ENCODE assay signal across 8 mouse cellular contexts in genomic region chr17:25732082-25732481, GRCm38 (mm10). TPM values are rescaled to one million over a fixed set of nuclear protein-coding genes. Genes with fewer than 3 reads are reported as not detected.
DNase-seq lines count a peak whose midpoint lies in the region; TF ChIP-seq lines count a peak whose summit lies in the region.
"Had no signal": no experiment of that assay in that cellular context is flagged by ENCODE, and none has a peak within 500 bp of the region (broad histone marks: within the 10 kb centered on the region; RNA-seq: fewer than 3 reads in every experiment).

No protein-coding gene starts in this region.

- H3K79me3 ChIP-seq in C2C12 (ENCODE audit: low read depth) = peaks cover 3% of the 10 kb centered on the region

- no peak overlapping the region for H3K9ac ChIP-seq in MEL (ENCODE audit: control insufficient read depth, low read depth, low read length, poor library complexity, severe bottlenecking)

- H3K9me3 ChIP-seq in MEL (replicated peaks; ENCODE audit: insufficient read depth, low read length) = no peaks in the 10 kb centered on the region

- 16% methylated on average over 2 of the region's 2 CpGs for WGBS in small intestine, adult 2 months

- H3K4me1 ChIP-seq in MEL (ENCODE audit: control insufficient read depth in 1 of 2, insufficient read depth in 2 of 2, low read length in 2 of 2) = peaks cover 0 to 9% of the 10 kb centered on the region in 2 experiments; a peak in 2 of 4 replicates
- peaks cover 8% of the 10 kb centered on the region for H3K4me1 ChIP-seq in small intestine, adult 2 months (ENCODE audit: control insufficient read depth, insufficient read depth, insufficient read length, low read length)

- peaks cover 3% of the 10 kb centered on the region for H3K27me3 ChIP-seq in C2C12 (ENCODE audit: control insufficient read depth, insufficient read depth, insufficient read length)
- H3K27me3 ChIP-seq in MEL (ENCODE audit: control insufficient read depth in 1 of 2, insufficient read depth in 2 of 2, low read length in 2 of 2) = no peaks in the 10 kb centered on the region
- no peaks in the 10 kb centered on the region for H3K27me3 ChIP-seq in small intestine, adult 2 months (ENCODE audit: control insufficient read depth, insufficient read depth, low read length)

- H3K36me3 ChIP-seq in C2C12 (ENCODE audit: control insufficient read depth, insufficient read depth) (no peaks in the 10 kb centered on the region), MEL (ENCODE audit: control insufficient read depth in 1 of 2, insufficient read depth in 2 of 2, low read length in 2 of 2) (no peaks in the 10 kb centered on the region)
- no peaks in the 10 kb centered on the region for H3K36me3 ChIP-seq in small intestine, adult 2 months (ENCODE audit: control insufficient read depth, insufficient read depth, low read length)

- TF ChIP-seq EP300 in MEL (IDR thresholded peaks at IDR 0.05; ENCODE audit: low read depth in 1 of 2, low read length in 2 of 2) = no peak

- TF ChIP-seq CTCF in C2C12 (IDR thresholded peaks at IDR 0.05; ENCODE audit: control insufficient read depth, insufficient read depth, insufficient read length) (peak; percentile 81), MEL (IDR thresholded peaks at IDR 0.05 in 2 of 3, conservative IDR thresholded peaks at IDR 0.05 in 1 of 3; ENCODE audit: control insufficient read depth in 1 of 3, insufficient read depth in 1 of 3, low read depth in 2 of 3, low read length in 3 of 3, poor library complexity in 1 of 3, severe bottlenecking in 1 of 3) (peak; percentile 87 to 90 (median 87))
- peak; percentile 100 for TF ChIP-seq CTCF in layer of hippocampus, adult 2 months (conservative IDR thresholded peaks at IDR 0.05)
- TF ChIP-seq CTCF in small intestine, adult 2 months (IDR thresholded peaks at IDR 0.05; ENCODE audit: extremely low read depth, insufficient read length, insufficient replicate concordance, low read depth, low read length) = peak; percentile 91

- peak; percentile 89 for DNase-seq in MEL (ENCODE audit: low read depth, low spot score)
- DNase-seq in cerebellum, adult 9-10 months = peak; percentile 87
- DNase-seq in gastrocnemius, postnatal 14 days = peak; percentile 78
- peak; percentile 82 to 93 for DNase-seq in layer of hippocampus, adult 2 months (ENCODE audit: low spot score in 2 of 2)
- peak; percentile 78 for DNase-seq in lung, postnatal 25 days (ENCODE audit: low spot score)

- H3K27ac ChIP-seq in MEL (ENCODE audit: control insufficient read depth, low read depth, low read length) = no peak overlapping the region
- peak overlapping the region; percentile 37; the same call in 1 of the 2 replicates for H3K27ac ChIP-seq in layer of hippocampus, adult 2 months
- H3K27ac ChIP-seq in small intestine, adult 2 months (ENCODE audit: insufficient read depth, low read depth, low read length) = no peak overlapping the region
- H3K27ac ChIP-seq: macrophage had no signal

- H3K79me2 ChIP-seq in C2C12 (ENCODE audit: control insufficient read depth, insufficient read depth) (peaks cover 18% of the 10 kb centered on the region), MEL (ENCODE audit: control insufficient read depth, insufficient read depth, low read length, poor library complexity) (peaks cover 3% of the 10 kb centered on the region)

- no peak overlapping the region for H3ac ChIP-seq in C2C12 (ENCODE audit: control insufficient read depth, insufficient read length, low read depth)

- 0 out of 4 replicates have a peak, but pooled peaks of 1 of the 2 experiments have one; percentile 17 for TF ChIP-seq POLR2A in MEL (IDR thresholded peaks at IDR 0.05; ENCODE audit: control insufficient read depth in 1 of 2, insufficient read depth in 1 of 2, low read depth in 1 of 2, low read length in 2 of 2, poor library complexity in 1 of 2)
- TF ChIP-seq POLR2A in small intestine, adult 2 months (IDR thresholded peaks at IDR 0.05; ENCODE audit: low read depth, low read length) = no peak; the same call in 1 of the 2 replicates

- peak; percentile 54 for TF ChIP-seq RAD21 in MEL (IDR thresholded peaks at IDR 0.05; ENCODE audit: low read depth, low read length)

- intact Hi-C loops in gastrocnemius, postnatal 14 days (cut with DNase I; ENCODE audit: low total_unique reads) = loop anchor here (5.0 kb wide), 1 partner anchor 65 kb away; the partner anchor contains the start of genes AC134908.4 and Metrn

- H3K4me3 ChIP-seq in C2C12 (ENCODE audit: insufficient read depth, poor library complexity, severe bottlenecking) (no peak overlapping the region), MEL (ENCODE audit: control insufficient read depth in 1 of 2, insufficient read depth in 1 of 2, low read depth in 2 of 2, low read length in 2 of 2) (no peak overlapping the region)
- H3K4me3 ChIP-seq in layer of hippocampus, adult 2 months = no peak overlapping the region
- H3K4me3 ChIP-seq in small intestine, adult 2 months (ENCODE audit: low read depth, low read length) = no peak overlapping the region

TF ChIP-seq in C2C12, 6 proteins besides CTCF, POLR2A, EP300 and RAD21:
- TF ChIP-seq MYOG (IDR thresholded peaks at IDR 0.05; ENCODE audit: control insufficient read depth, extremely low read depth, insufficient read length) = no peak
- no peak for TF ChIP-seq MYOD1 (IDR thresholded peaks at IDR 0.05; ENCODE audit: control insufficient read depth, insufficient read length, low read depth)
- TF ChIP-seq FOSL1 (IDR thresholded peaks at IDR 0.05; ENCODE audit: insufficient read depth, low read length, poor library complexity, severe bottlenecking) = no peak
- TF ChIP-seq CEBPB (IDR thresholded peaks at IDR 0.05; ENCODE audit: low read depth) = no peak
- no peak for TF ChIP-seq MAX (IDR thresholded peaks at IDR 0.05)
- TF ChIP-seq USF1 (IDR thresholded peaks at IDR 0.05; ENCODE audit: low read depth) = no peak
TF ChIP-seq in C2C12: peak in this region for 0.

TF ChIP-seq in MEL, 35 proteins besides CTCF, POLR2A, EP300 and RAD21 (continues in another document):
- TF ChIP-seq MEF2A (IDR thresholded peaks at IDR 0.05; ENCODE audit: extremely low read depth, insufficient replicate concordance, low read depth, low read length, poor library complexity, severe bottlenecking) (no peak), GATA1 (IDR thresholded peaks at IDR 0.05; ENCODE audit: low read depth, low read length) (no peak), USF1 (IDR thresholded peaks at IDR 0.05; ENCODE audit: low read depth, low read length) (no peak), MYC (IDR thresholded peaks at IDR 0.05; ENCODE audit: low read depth, low read length) (no peak), KAT2A (conservative IDR thresholded peaks at IDR 0.05; ENCODE audit: low read depth, low read length) (no peak), ZNF384 (IDR thresholded peaks at IDR 0.05; ENCODE audit: low read depth, low read length) (no peak), MAX (IDR thresholded peaks at IDR 0.05; ENCODE audit: low read length) (no peak), SMC3 (IDR thresholded peaks at IDR 0.05; ENCODE audit: low read depth, low read length) (peak; percentile 87), MYB (IDR thresholded peaks at IDR 0.05; ENCODE audit: low read depth, low read length) (no peak), GABPA (IDR thresholded peaks at IDR 0.05; ENCODE audit: low read depth, low read length) (no peak), ZC3H11A (IDR thresholded peaks at IDR 0.05; ENCODE audit: low read depth, low read length) (peak; percentile 40; the same call in 1 of the 2 replicates), ZMIZ1 (IDR thresholded peaks at IDR 0.05; ENCODE audit: low read depth, low read length) (no peak), JUND (IDR thresholded peaks at IDR 0.05; ENCODE audit: low read depth, low read length) (no peak), ZKSCAN1 (IDR thresholded peaks at IDR 0.05; ENCODE audit: low read depth, low read length) (no peak), HCFC1 (IDR thresholded peaks at IDR 0.05; ENCODE audit: low read depth, low read length) (no peak)

RNA-seq across cellular contexts. Expression of gene Mslnl, which starts 3.8 kb away (rescaled TPM):
- polyA plus RNA-seq in C2C12 (2012; fragmentation: generic; extraction: Trizol) = not detected
- total RNA-seq in MEL (2012; rRNA removed) = 0.08 TPM in 1 of 2 replicates, not detected in the other
- under 1 TPM in 1 of 2 experiments, not detected in 1; 0.08 TPM for polyA plus RNA-seq in MEL (2012; ENCODE audit: insufficient read depth in 1 of 2, insufficient read length in 2 of 2, low read depth in 1 of 2, low replicate concordance in 2 of 2, missing spikeins in 1 of 2)
- not detected for total RNA-seq in gastrocnemius, postnatal 14 days (2021)
- total RNA-seq in layer of hippocampus, adult 2 months (2021) = not detected
- polyA plus RNA-seq in small intestine, adult 2 months (2012; rRNA removed) = 0.16 and 0.20 TPM in 2 replicates
- polyA plus RNA-seq: macrophage had no signal

RNA-seq across cellular contexts. Expression of gene Rpusd1, which starts 4.6 kb away (rescaled TPM):
- polyA plus RNA-seq in C2C12 (2012; fragmentation: generic; extraction: Trizol) = 20.7 TPM
- total RNA-seq in MEL (2012; rRNA removed) = 7.3 and 8.2 TPM in 2 replicates
- polyA plus RNA-seq in MEL (2012; ENCODE audit: insufficient read depth in 1 of 2, insufficient read length in 2 of 2, low read depth in 1 of 2, low replicate concordance in 2 of 2, missing spikeins in 1 of 2) = 10 to 100 TPM in 1 of 2 experiments, not detected in 1; 23.9 TPM
- 1 to 10 TPM; 3.4 to 3.8 TPM for total RNA-seq in gastrocnemius, postnatal 14 days (2021)
- 10 to 100 TPM; 54.5 to 56.9 TPM for total RNA-seq in layer of hippocampus, adult 2 months (2021)
- 12.4 and 23.0 TPM in 2 replicates for polyA plus RNA-seq in small intestine, adult 2 months (2012; rRNA removed)

RNA-seq across cellular contexts. Expression of gene Chtf18, which starts 4.9 kb away (rescaled TPM):
- polyA plus RNA-seq in C2C12 (2012; fragmentation: generic; extraction: Trizol) (22.8 TPM), MEL (2012; ENCODE audit: insufficient read depth in 1 of 2, insufficient read length in 2 of 2, low read depth in 1 of 2, low replicate concordance in 2 of 2, missing spikeins in 1 of 2) (10 to 100 TPM in 1 of 2 experiments, not detected in 1; 71.1 TPM)
- total RNA-seq in MEL (2012; rRNA removed) = 29.9 and 35.5 TPM in 2 replicates
- 1 to 10 TPM; 1.3 to 2.5 TPM for total RNA-seq in gastrocnemius, postnatal 14 days (2021)
- total RNA-seq in layer of hippocampus, adult 2 months (2021) = 1 to 10 TPM; 1.2 to 1.8 TPM
- polyA plus RNA-seq in small intestine, adult 2 months (2012; rRNA removed) = 7.3 and 15.2 TPM in 2 replicates

RNA-seq across cellular contexts. Expression of gene Gng13, which starts 15.1 kb away (rescaled TPM):
- not detected for polyA plus RNA-seq in C2C12 (2012; fragmentation: generic; extraction: Trizol)
- 3.1 and 3.9 TPM in 2 replicates for total RNA-seq in MEL (2012; rRNA removed)
- polyA plus RNA-seq in MEL (2012; ENCODE audit: insufficient read depth in 1 of 2, insufficient read length in 2 of 2, low read depth in 1 of 2, low replicate concordance in 2 of 2, missing spikeins in 1 of 2) = under 1 TPM in 1 of 2 experiments, not detected in 1; 0.13 TPM
- not detected for total RNA-seq in gastrocnemius, postnatal 14 days (2021)
- 100 to 1,000 TPM; 106 to 122 TPM for total RNA-seq in layer of hippocampus, adult 2 months (2021)
- polyA plus RNA-seq in small intestine, adult 2 months (2012; rRNA removed) = 0.20 and 0.30 TPM in 2 replicates
- polyA plus RNA-seq: macrophage had no signal

RNA-seq across cellular contexts. Expression of gene Msln, which starts 22.1 kb away (rescaled TPM):
- polyA plus RNA-seq in C2C12 (2012; fragmentation: generic; extraction: Trizol) = 6.1 TPM
- total RNA-seq in MEL (2012; rRNA removed) = not detected in 2 replicates
- not detected for polyA plus RNA-seq in MEL (2012; ENCODE audit: insufficient read depth in 1 of 2, insufficient read length in 2 of 2, low read depth in 1 of 2, low replicate concordance in 2 of 2, missing spikeins in 1 of 2)
- under 1 TPM in 1 of 2 experiments, not detected in 1; 0.74 TPM for total RNA-seq in gastrocnemius, postnatal 14 days (2021)
- under 1 TPM; 0.51 to 0.69 TPM for total RNA-seq in layer of hippocampus, adult 2 months (2021)
- 1.0 and 3.8 TPM in 2 replicates for polyA plus RNA-seq in small intestine, adult 2 months (2012; rRNA removed)
- polyA plus RNA-seq: macrophage had no signal
